Comparison of ENCODE assay signal across 8 mouse cellular contexts in the genomic region with DNA sequence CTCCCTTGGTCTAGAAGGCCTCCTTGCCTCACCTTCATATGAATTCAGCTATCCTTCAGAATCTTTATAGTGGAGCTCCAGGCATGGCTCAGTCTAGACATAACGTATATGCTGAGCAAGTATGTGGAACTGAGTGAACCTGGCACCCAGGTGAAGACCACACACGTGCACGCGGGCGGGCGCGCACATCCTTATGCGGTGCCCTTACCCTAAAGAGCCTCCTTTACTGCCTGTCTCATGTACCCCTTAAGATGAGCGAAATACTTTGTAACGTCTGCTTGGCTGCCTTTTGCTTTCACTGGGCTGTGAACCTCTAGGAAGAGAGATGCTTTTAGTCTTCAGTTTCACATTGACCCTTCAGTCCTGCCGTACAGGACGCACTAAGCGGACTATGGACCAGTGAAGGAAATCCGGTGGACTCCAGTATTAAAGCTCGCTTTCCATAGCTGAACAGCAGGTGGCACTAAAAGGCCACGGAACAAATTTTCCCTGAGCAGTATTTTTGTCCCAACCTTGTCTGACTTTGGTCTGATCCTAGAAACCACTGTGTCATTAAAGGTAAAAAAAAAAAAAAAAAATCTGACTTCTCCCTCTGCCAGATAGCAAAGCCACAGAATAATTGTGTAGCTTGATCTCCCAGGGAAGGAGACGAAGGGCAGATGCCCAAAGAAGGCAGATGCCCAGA. TPM values are rescaled to one million over a fixed set of nuclear protein-coding genes. Genes with fewer than 3 reads are reported as not detected.
DNase-seq lines count a peak whose midpoint lies in the region; ATAC-seq and TF ChIP-seq lines count a peak whose summit lies in the region.

No protein-coding gene starts in this region.

- ATAC-seq in megakaryocyte, adult 5-6 weeks (ENCODE audit: poor library complexity, severe bottlenecking): no peak
- no peak for ATAC-seq in inflammation-experienced regulatory T-cells, adult 6 months

- WGBS in cerebellum, adult 2 months: 49% methylated on average over 17 of the region's 17 CpGs
- 45% methylated on average over 16 of the region's 17 CpGs for WGBS in macrophage (ENCODE audit: missing documents)

- no peak overlapping the region for H3K27ac ChIP-seq in cerebellum, adult 2 months (ENCODE audit: insufficient read depth, low read length)
- 0 out of 2 replicates have a peak overlapping the region, but pooled peaks have one; percentile 25 for H3K27ac ChIP-seq in macrophage

- H3K4me3 ChIP-seq in megakaryocyte, embryonic 14.5 days (replicated peaks): peak overlapping the region; percentile 29
- H3K4me3 ChIP-seq in cerebellum, adult 2 months (replicated peaks; ENCODE audit: insufficient read depth, low read depth, low read length): no peak overlapping the region
- H3K4me3 ChIP-seq in macrophage (ENCODE audit: inconsistent target): no peak overlapping the region

- no peak for TF ChIP-seq POLR2A in cerebellum, adult 2 months (IDR thresholded peaks at IDR 0.05; ENCODE audit: borderline replicate concordance, insufficient read depth, low read length)

- H3K9me3 ChIP-seq in megakaryocyte, embryonic 14.5 days: no peaks in the 10 kb centered on the region

- intact Hi-C loops in gastrocnemius, postnatal 14 days (cut with DNase I; ENCODE audit: low total_unique reads): no loop called here

- H3K36me3 ChIP-seq in megakaryocyte, embryonic 14.5 days (replicated peaks; ENCODE audit: low read length): peaks cover 3% of the 10 kb centered on the region
- no peaks in the 10 kb centered on the region for H3K36me3 ChIP-seq in macrophage (ENCODE audit: inconsistent target)

- peak; percentile 61 for TF ChIP-seq CTCF in cerebellum, adult 2 months (IDR thresholded peaks at IDR 0.05; ENCODE audit: borderline replicate concordance, insufficient read depth, low read depth, low read length)

- peaks cover 27% of the 10 kb centered on the region for H3K4me1 ChIP-seq in megakaryocyte, embryonic 14.5 days
- peaks cover 3% of the 10 kb centered on the region; the same call in 1 of the 2 replicates for H3K4me1 ChIP-seq in cerebellum, adult 2 months (ENCODE audit: control insufficient read depth, insufficient read depth, low read length)

- DNase-seq in Muller cell, postnatal 12 days (ENCODE audit: inconsistent ontology term): peak; percentile 30
- peak; percentile 60 to 71 for DNase-seq in cerebellum, adult 2 months
- peak; percentile 50 for DNase-seq in gastrocnemius, postnatal 14 days
- peak; percentile 26 for DNase-seq in layer of hippocampus, adult 9-11 months

- H3K79me2 ChIP-seq in macrophage (ENCODE audit: inconsistent target): peaks cover 4% of the 10 kb centered on the region; the same call in 1 of the 2 replicates

- H3K27me3 ChIP-seq in megakaryocyte, embryonic 14.5 days (replicated peaks): no peaks in the 10 kb centered on the region
- H3K27me3 ChIP-seq in cerebellum, adult 2 months (ENCODE audit: control insufficient read depth, insufficient read depth, low read length): no peaks in the 10 kb centered on the region

RNA-seq across cellular contexts. Expression of gene Nudt2, which starts 3.6 kb away (rescaled TPM):
- 3.0 and 13.7 TPM in 2 replicates for polyA plus RNA-seq in megakaryocyte, embryonic 14.5 days (2012; ENCODE audit: insufficient read depth, low replicate concordance)
- 13.8 and 24.0 TPM in 2 replicates for total RNA-seq in megakaryocyte, adult 5-6 weeks (2015)
- total RNA-seq in megakaryocyte, adult 5-6 weeks (2017): 19.6 and 20.9 TPM in 2 replicates
- 47.7 and 47.9 TPM in 2 replicates for polyA plus RNA-seq in cerebellum, adult 2 months (2012; rRNA removed)
- total RNA-seq in gastrocnemius, postnatal 14 days (2021): 10 to 100 TPM; 20.8 to 22.4 TPM
- 1 to 10 TPM in 19 of 26 experiments, under 1 TPM in 1, not detected in 6; 0.98 to 8.9 (median 3.0) TPM for total RNA-seq in macrophage (2018; cell fraction: chromatin; rRNA removed)
- total RNA-seq in macrophage (2018; cell fraction: cytosol; rRNA removed): 10 to 100 TPM; 18.2 to 36.5 (median 25.3) TPM
- 10 to 100 TPM in 4 of 26 experiments, 1 to 10 TPM in 21, not detected in 1; 1.4 to 12.9 (median 3.9) TPM for total RNA-seq in macrophage (2018; cell fraction: nucleus; rRNA removed)
- polyA plus RNA-seq in macrophage (2018): 26.0 to 42.5 TPM (median 28.9 TPM) in 3 replicates
- polyA plus RNA-seq in inflammation-experienced regulatory T-cells, adult 6 months (2017; shearing (Covaris generic)): 10 to 100 TPM; 15.3 to 22.1 (median 17.8) TPM

RNA-seq across cellular contexts. Expression of gene Kif24, which starts 3.9 kb away (rescaled TPM):
- polyA plus RNA-seq in megakaryocyte, embryonic 14.5 days (2012; ENCODE audit: insufficient read depth, low replicate concordance): 1.2 and 1.9 TPM in 2 replicates
- 10.7 and 16.0 TPM in 2 replicates for total RNA-seq in megakaryocyte, adult 5-6 weeks (2015)
- total RNA-seq in megakaryocyte, adult 5-6 weeks (2017): 7.0 and 9.7 TPM in 2 replicates
- polyA plus RNA-seq in cerebellum, adult 2 months (2012; rRNA removed): 0.39 and 0.57 TPM in 2 replicates
- 1 to 10 TPM in 1 of 2 experiments, under 1 TPM in 1; 0.86 to 1.3 TPM for total RNA-seq in gastrocnemius, postnatal 14 days (2021)
- 10 to 100 TPM in 16 of 26 experiments, 1 to 10 TPM in 10; 1.3 to 32.3 (median 13.8) TPM for total RNA-seq in macrophage (2018; cell fraction: chromatin; rRNA removed)
- total RNA-seq in macrophage (2018; cell fraction: cytosol; rRNA removed): 1 to 10 TPM in 24 of 26 experiments, under 1 TPM in 2; 0.72 to 4.0 (median 2.1) TPM
- 10 to 100 TPM in 4 of 26 experiments, 1 to 10 TPM in 21, under 1 TPM in 1; 0.75 to 24.9 (median 7.6) TPM for total RNA-seq in macrophage (2018; cell fraction: nucleus; rRNA removed)
- polyA plus RNA-seq in macrophage (2018): 1.0 to 3.9 TPM (median 1.4 TPM) in 3 replicates
- 1 to 10 TPM; 1.2 to 4.7 (median 1.5) TPM for polyA plus RNA-seq in inflammation-experienced regulatory T-cells, adult 6 months (2017; shearing (Covaris generic))

RNA-seq across cellular contexts. Expression of gene AI464131, which starts 34.3 kb away (rescaled TPM):
- 0.07 TPM in 1 of 2 replicates, not detected in the other for polyA plus RNA-seq in megakaryocyte, embryonic 14.5 days (2012; ENCODE audit: insufficient read depth, low replicate concordance)
- 0.04 TPM in 1 of 2 replicates, not detected in the other for total RNA-seq in megakaryocyte, adult 5-6 weeks (2015)
- 0.07 TPM in 1 of 2 replicates, not detected in the other for total RNA-seq in megakaryocyte, adult 5-6 weeks (2017)
- 18.6 and 19.9 TPM in 2 replicates for polyA plus RNA-seq in cerebellum, adult 2 months (2012; rRNA removed)
- 10 to 100 TPM; 60.1 to 60.8 TPM for total RNA-seq in gastrocnemius, postnatal 14 days (2021)
- total RNA-seq in macrophage (2018; cell fraction: chromatin; rRNA removed): 1 to 10 TPM in 1 of 26 experiments, under 1 TPM in 3, not detected in 22; 0.19 to 1.0 (median 0.68) TPM
- under 1 TPM; 0.04 to 0.27 (median 0.10) TPM for total RNA-seq in macrophage (2018; cell fraction: cytosol; rRNA removed)
- 1 to 10 TPM in 3 of 26 experiments, under 1 TPM in 16, not detected in 7; 0.12 to 5.5 (median 0.33) TPM for total RNA-seq in macrophage (2018; cell fraction: nucleus; rRNA removed)
- 0.10 to 0.13 TPM (median 0.12 TPM) in 3 replicates for polyA plus RNA-seq in macrophage (2018)
- not detected for polyA plus RNA-seq in inflammation-experienced regulatory T-cells, adult 6 months (2017; shearing (Covaris generic))

RNA-seq across cellular contexts. Expression of gene 1110017D15Rik, which starts 48.6 kb away (rescaled TPM):
- polyA plus RNA-seq in megakaryocyte, embryonic 14.5 days (2012; ENCODE audit: insufficient read depth, low replicate concordance): 0.29 TPM in 1 of 2 replicates, not detected in the other
- total RNA-seq in megakaryocyte, adult 5-6 weeks (2015): not detected in 2 replicates
- total RNA-seq in megakaryocyte, adult 5-6 weeks (2017): not detected in 2 replicates
- 4.3 and 6.4 TPM in 2 replicates for polyA plus RNA-seq in cerebellum, adult 2 months (2012; rRNA removed)
- total RNA-seq in gastrocnemius, postnatal 14 days (2021): under 1 TPM in 1 of 2 experiments, not detected in 1; 0.37 TPM
- 1 to 10 TPM in 25 of 26 experiments, not detected in 1; 1.3 to 5.4 (median 3.0) TPM for total RNA-seq in macrophage (2018; cell fraction: chromatin; rRNA removed)
- under 1 TPM in 8 of 26 experiments, not detected in 18; 0.14 to 0.24 (median 0.19) TPM for total RNA-seq in macrophage (2018; cell fraction: cytosol; rRNA removed)
- 1 to 10 TPM in 25 of 26 experiments, under 1 TPM in 1; 0.46 to 6.1 (median 1.9) TPM for total RNA-seq in macrophage (2018; cell fraction: nucleus; rRNA removed)
- polyA plus RNA-seq in macrophage (2018): 0.22 TPM in 1 of 3 replicates, not detected in the others
- polyA plus RNA-seq in inflammation-experienced regulatory T-cells, adult 6 months (2017; shearing (Covaris generic)): not detected

Comparison
In these comparisons a context has a peak if more than half of its experiments do, and no peak if none do; other contexts are left out.
1. RNA of gene AI464131, which starts 34.3 kb away (polyA plus RNA-seq): 18.6 to 19.9 TPM in cerebellum, adult 2 months; 0.10 to 0.13 TPM in macrophage, 0.07 TPM in megakaryocyte, embryonic 14.5 days and not detected in inflammation-experienced regulatory T-cells, adult 6 months; every median in the first group is over 10 times any median in the second.
2. Peak in every context shown above with its lines, with median percentiles within 50 percentile points of each other: DNase-seq.